Mouse (Mus musculus) MEL (cell line): ENCODE measurements around the gene Itga9. TPM values are rescaled to one million over a fixed set of nuclear protein-coding genes. Genes with fewer than 3 reads are reported as not detected.

ENCODE experiments used
- DNase-seq: peaks from one replicate; pipeline ENCODE4 v3.0.0; 2011; ENCODE audit warnings: low read depth, low spot score
- H3K27ac ChIP-seq: 2 replicates; pipeline ENCODE4 v1.5.1; 2012; ENCODE audit warnings: low read depth, mild to moderate bottlenecking, control low read depth, low read length, moderate library complexity; ENCODE audit not compliant: control insufficient read depth
- H3K27me3 ChIP-seq, 2 experiments: fragments of 150-350 bp in 1 of 2; sonication (generic) in 1 of 2; 2 replicates each; pipeline ENCODE4 v1.6.1; 2012; ENCODE audit warnings: low read length in 2 of 2, mild to moderate bottlenecking in 2 of 2, improper control_type of control experiment in 1 of 2, moderate library complexity in 1 of 2; ENCODE audit not compliant: insufficient read depth in 2 of 2, control insufficient read depth in 1 of 2
- H3K36me3 ChIP-seq, 2 experiments: 2 replicates each; pipeline ENCODE4 v1.6.1; 2012 to 2014; ENCODE audit warnings: low read length in 2 of 2, improper control_type of control experiment in 1 of 2, inconsistent platforms in 1 of 2, mild to moderate bottlenecking in 1 of 2; ENCODE audit not compliant: insufficient read depth in 2 of 2, control insufficient read depth in 1 of 2
- H3K4me1 ChIP-seq, 2 experiments: fragments of 150-350 bp in 1 of 2; sonication (generic) in 1 of 2; 2 replicates each; pipeline ENCODE4 v1.6.1; 2012; ENCODE audit warnings: low read length in 2 of 2, improper control_type of control experiment in 1 of 2, mild to moderate bottlenecking in 1 of 2; ENCODE audit not compliant: insufficient read depth in 2 of 2, control insufficient read depth in 1 of 2
- H3K4me3 ChIP-seq, 2 experiments: fragments of 150-350 bp in 1 of 2; sonication (generic) in 1 of 2; 2 replicates each; pipeline ENCODE4 v1.5.1; 2012; ENCODE audit warnings: low read depth in 2 of 2, low read length in 2 of 2, mild to moderate bottlenecking in 2 of 2, moderate library complexity in 2 of 2, control low read depth in 1 of 2, improper control_type of control experiment in 1 of 2; ENCODE audit not compliant: control insufficient read depth in 1 of 2, insufficient read depth in 1 of 2
- H3K79me2 ChIP-seq: 2 replicates; pipeline ENCODE4 v1.6.1; 2012; ENCODE audit warnings: mild to moderate bottlenecking, low read length, moderate library complexity; ENCODE audit not compliant: control insufficient read depth, poor library complexity, insufficient read depth
- H3K9ac ChIP-seq: 2 replicates; pipeline ENCODE4 v1.6.1; 2012; ENCODE audit warnings: low read depth, mild to moderate bottlenecking, control low read depth, low read length, moderate library complexity; ENCODE audit not compliant: control insufficient read depth, poor library complexity, severe bottlenecking
- H3K9me3 ChIP-seq: fragments of 150-350 bp; sonication (generic); replicated peaks from 2 replicates; pipeline ENCODE4 v1.6.1; 2012; ENCODE audit warnings: mild to moderate bottlenecking, low read length, improper control_type of control experiment, moderate library complexity; ENCODE audit not compliant: insufficient read depth
- BHLHE40 ChIP-seq: IDR thresholded peaks from 2 replicates; pipeline ENCODE4 v1.6.1; 2012; ENCODE audit warnings: low read depth, mild to moderate bottlenecking, inconsistent platforms, low read length, improper control_type of control experiment, borderline replicate concordance
- ELF1 ChIP-seq: IDR thresholded peaks from 2 replicates; pipeline ENCODE4 v1.6.1; 2014; ENCODE audit warnings: low read depth, mild to moderate bottlenecking, inconsistent platforms, low read length, improper control_type of control experiment, moderate library complexity
- EP300 ChIP-seq, 2 experiments: IDR thresholded peaks; 2 replicates each; pipeline ENCODE4 v1.6.1; 2011; ENCODE audit warnings: improper control_type of control experiment in 2 of 2, low read length in 2 of 2, low read depth in 1 of 2, mild to moderate bottlenecking in 1 of 2
- GATA1 ChIP-seq: IDR thresholded peaks from 2 replicates; pipeline ENCODE4 v1.6.1; 2011; ENCODE audit warnings: low read depth, low read length, improper control_type of control experiment
- JUND ChIP-seq: IDR thresholded peaks from 2 replicates; pipeline ENCODE4 v1.6.1; 2011; ENCODE audit warnings: low read depth, mild to moderate bottlenecking, improper control_type of control experiment, low read length
- MAFK ChIP-seq: IDR thresholded peaks from 2 replicates; pipeline ENCODE4 v1.6.1; 2011; ENCODE audit warnings: low read depth, mild to moderate bottlenecking, low read length, improper control_type of control experiment, borderline replicate concordance
- MAX ChIP-seq: IDR thresholded peaks from 2 replicates; pipeline ENCODE4 v1.6.1; 2011; ENCODE audit warnings: low read length, improper control_type of control experiment
- MEF2A ChIP-seq: IDR thresholded peaks from 2 replicates; pipeline ENCODE4 v1.6.1; 2014; ENCODE audit warnings: low read depth, mild to moderate bottlenecking, inconsistent platforms, low read length, improper control_type of control experiment; ENCODE audit not compliant: poor library complexity, insufficient replicate concordance, severe bottlenecking; ENCODE audit errors: extremely low read depth
- MYC ChIP-seq: IDR thresholded peaks from 2 replicates; pipeline ENCODE4 v1.6.1; 2011; ENCODE audit warnings: low read depth, mild to moderate bottlenecking, low read length, improper control_type of control experiment, moderate library complexity
- POLR2A ChIP-seq, 2 experiments: IDR thresholded peaks; 2 replicates each; pipeline ENCODE4 v1.6.1; 2011 to 2012; ENCODE audit warnings: low read length in 2 of 2, mild to moderate bottlenecking in 2 of 2, control low read depth in 1 of 2, improper control_type of control experiment in 1 of 2, low read depth in 1 of 2, moderate library complexity in 1 of 2; ENCODE audit not compliant: control insufficient read depth in 1 of 2, insufficient read depth in 1 of 2, poor library complexity in 1 of 2
- POLR2AphosphoS2 ChIP-seq: IDR thresholded peaks from 2 replicates; pipeline ENCODE4 v1.6.1; 2011; ENCODE audit warnings: low read length, improper control_type of control experiment
- POLR2AphosphoS5 ChIP-seq: IDR thresholded peaks from 2 replicates; pipeline ENCODE4 v1.6.1; 2012; ENCODE audit warnings: low read depth, borderline replicate concordance, mild to moderate bottlenecking, inconsistent platforms, low read length, moderate library complexity, mixed read lengths
- RAD21 ChIP-seq: IDR thresholded peaks from 2 replicates; pipeline ENCODE4 v1.6.1; 2011; ENCODE audit warnings: mild to moderate bottlenecking, low read depth, low read length, improper control_type of control experiment
- RCOR1 ChIP-seq: IDR thresholded peaks from 2 replicates; pipeline ENCODE4 v1.6.1; 2012; ENCODE audit warnings: low read depth, mild to moderate bottlenecking, inconsistent platforms, low read length, improper control_type of control experiment
- TAL1 ChIP-seq: IDR thresholded peaks from 2 replicates; pipeline ENCODE4 v1.6.1; 2012; ENCODE audit warnings: mild to moderate bottlenecking, inconsistent platforms, low read length, moderate library complexity, mixed read lengths
- UBTF ChIP-seq: IDR thresholded peaks from 2 replicates; pipeline ENCODE4 v1.6.1; 2012; ENCODE audit warnings: low read depth, mild to moderate bottlenecking, inconsistent platforms, low read length, improper control_type of control experiment, moderate library complexity, borderline replicate concordance; ENCODE audit not compliant: insufficient read depth
- ZC3H11A ChIP-seq: IDR thresholded peaks from 2 replicates; pipeline ENCODE4 v1.6.1; 2012; ENCODE audit warnings: low read depth, mild to moderate bottlenecking, inconsistent platforms, low read length, improper control_type of control experiment
- polyA plus RNA-seq, 2 experiments: library from polyadenylated mRNA; stranded (reverse) in 1 of 2; unstranded in 1 of 2; fragments of >175 nt in 1 of 2; fragments of >200 nt in 1 of 2; gene quantifications; 2 replicates each; pipeline versions ENCODE4 v1.2.1 to v1.2.4; 2012; ENCODE audit warnings: low replicate concordance in 2 of 2, low read depth in 1 of 2; ENCODE audit not compliant: insufficient read length in 2 of 2, insufficient read depth in 1 of 2, missing spikeins in 1 of 2
- total RNA-seq: library from RNA; depleted of rRNA; stranded (reverse); fragments of 300-350 nt; gene quantifications from 2 replicates; pipeline ENCODE4 v1.2.3, GENCODE M21; 2012

Gene Itga9
- total and polyA plus RNA-seq, 3 experiments: 0.19 to 0.21 TPM; not detected in 1

GRCm38 (mm10) chr9:118774676-118775075, 168.2 kb downstream of the Itga9 start:
- Histone ChIP-seq H3K9ac (no peak overlapping the region), H3K9me3 (no peaks in the 10 kb centered on the region)
- TF ChIP-seq TAL1 (no peak), RAD21 (no peak), MEF2A (no peak), EP300 (IDR thresholded peaks at IDR 0.05; ENCODE audit: low read depth in 1 of 2, low read length in 2 of 2) (no peak), MYC (no peak), POLR2AphosphoS2 (no peak), ELF1 (no peak)

GRCm38 (mm10) chr9:118776880-118777438, 170.5 kb downstream of the Itga9 start:
- Histone ChIP-seq H3K79me2 (no peaks in the 10 kb centered on the region), H3K9ac (no peak overlapping the region), H3K27me3 (0 out of 4 replicates have a peak, but pooled peaks cover 0 to 1% of the 10 kb centered on the region in 2 experiments), H3K4me3 (no peak overlapping the region), H3K9me3 (no peaks in the 10 kb centered on the region), H3K4me1 (no peaks in the 10 kb centered on the region), H3K36me3 (no peaks in the 10 kb centered on the region), H3K27ac (no peak overlapping the region)
- TF ChIP-seq JUND (no peak), POLR2AphosphoS5 (no peak), MAFK (no peak), MAX (no peak), POLR2A (IDR thresholded peaks at IDR 0.05; ENCODE audit: control insufficient read depth in 1 of 2, insufficient read depth in 1 of 2, low read depth in 1 of 2, low read length in 2 of 2, poor library complexity in 1 of 2) (no peak), RCOR1 (no peak)
- DNase-seq: no peak

More at GRCm38 (mm10) chr9:118774676-118775075, 168.2 kb downstream of the Itga9 start:
- Histone ChIP-seq H3K79me2 (no peaks in the 10 kb centered on the region), H3K36me3 (no peaks in the 10 kb centered on the region), H3K27ac (no peak overlapping the region), H3K4me3 (no peak overlapping the region), H3K4me1 (no peaks in the 10 kb centered on the region), H3K27me3 (no peaks in the 10 kb centered on the region; a peak in 1 of 4 replicates)
- no peak for DNase-seq

- no peak for TF ChIP-seq BHLHE40
- no peak for TF ChIP-seq POLR2A (IDR thresholded peaks at IDR 0.05; ENCODE audit: control insufficient read depth in 1 of 2, insufficient read depth in 1 of 2, low read depth in 1 of 2, low read length in 2 of 2, poor library complexity in 1 of 2)
- no peak for TF ChIP-seq GATA1
- no peak for TF ChIP-seq ELF1
- no peak for TF ChIP-seq UBTF
- TF ChIP-seq MEF2A: no peak
- no peak for TF ChIP-seq ZC3H11A
- TF ChIP-seq, all 39 proteins: peak for 0
- Histone ChIP-seq H3K9ac (no peak overlapping the region), H3K36me3 (no peaks in the 10 kb centered on the region), H3K79me2 (no peaks in the 10 kb centered on the region), H3K27ac (no peak overlapping the region), H3K4me3 (no peak overlapping the region), H3K27me3 (peaks cover 0 to 1% of the 10 kb centered on the region in 2 experiments; a peak in 1 of 4 replicates), H3K4me1 (no peaks in the 10 kb centered on the region), H3K9me3 (no peaks in the 10 kb centered on the region)
- DNase-seq: no peak
These were observed 172.1 kb downstream of the Itga9 start for GRCm38 (mm10) chr9:118778596-118778995.
